Mouse (Mus musculus) ES-Bruce4 (cell line): ENCODE measurements at regions not wholly inside any gene's neighbourhood (a gene's known extent, or its start where the extent isn't known, plus 50 kb on each side); places are given as distances from the start of the nearest gene placed in this dataset.

Experiments
- CTCF ChIP-seq: IDR thresholded peaks from one replicate; pipeline ENCODE4 v1.8.1; 2011; ENCODE audit warnings: low read depth, low read length
- EP300 ChIP-seq: IDR thresholded peaks from 2 replicates; pipeline ENCODE4 v1.6.1; 2011; ENCODE audit warnings: low read depth, low read length; ENCODE audit not compliant: insufficient read depth
- POLR2A ChIP-seq: IDR thresholded peaks from one replicate; pipeline ENCODE4 v1.8.1; 2011; ENCODE audit warnings: low read length; ENCODE audit not compliant: insufficient read depth

- TF ChIP-seq CTCF (no peak), POLR2A (no peak), EP300 (no peak)
Measured at GRCm38 (mm10) chr6:117612421-117612820, 228.6 kb upstream of the Zfp637 start.
